Mouse (Mus musculus) C2C12 (cell line): ENCODE measurements at regions not wholly inside any gene's neighbourhood (a gene's known extent, or its start where the extent isn't known, plus 50 kb on each side); places are given as distances from the start of the nearest gene placed in this dataset.

Experiments
- H3K27me3 ChIP-seq: one replicate; pipeline ENCODE4 v1.6.1; 2011; ENCODE audit not compliant: control insufficient read depth, insufficient read depth, insufficient read length
- H3K36me3 ChIP-seq: one replicate; pipeline ENCODE4 v1.6.1; 2011; ENCODE audit not compliant: control insufficient read depth, insufficient read depth
- H3K4me3 ChIP-seq: one replicate; pipeline ENCODE4 v1.5.1; 2011; ENCODE audit warnings: mild to moderate bottlenecking, control low read depth; ENCODE audit not compliant: poor library complexity, insufficient read depth, severe bottlenecking
- H3K79me2 ChIP-seq: one replicate; pipeline ENCODE4 v1.6.1; 2011; ENCODE audit not compliant: control insufficient read depth, insufficient read depth
- H3K79me3 ChIP-seq: one replicate; pipeline ENCODE4 v1.6.1; 2011; ENCODE audit warnings: low read depth, control low read depth
- H3ac ChIP-seq: one replicate; pipeline ENCODE3; 2011; ENCODE audit warnings: low read depth; ENCODE audit not compliant: control insufficient read depth, insufficient read length
- CEBPB ChIP-seq: IDR thresholded peaks from one replicate; pipeline ENCODE4 v1.6.1; 2011; ENCODE audit warnings: low read depth, mild to moderate bottlenecking, control low read depth, moderate library complexity
- CTCF ChIP-seq: IDR thresholded peaks from one replicate; pipeline ENCODE4 v1.5.1; 2011; ENCODE audit not compliant: control insufficient read depth, insufficient read depth, insufficient read length
- FOSL1 ChIP-seq: IDR thresholded peaks from one replicate; pipeline ENCODE4 v1.8.0; 2011; ENCODE audit warnings: mild to moderate bottlenecking, low read length; ENCODE audit not compliant: poor library complexity, insufficient read depth, severe bottlenecking
- MAX ChIP-seq: IDR thresholded peaks from one replicate; pipeline ENCODE4 v1.6.1; 2011; ENCODE audit warnings: mild to moderate bottlenecking, control low read depth
- MYOD1 ChIP-seq: IDR thresholded peaks from one replicate; pipeline ENCODE4 v1.6.1; 2011; ENCODE audit warnings: low read depth; ENCODE audit not compliant: control insufficient read depth, insufficient read length
- MYOG ChIP-seq: IDR thresholded peaks from one replicate; pipeline ENCODE4 v1.6.1; 2011; ENCODE audit not compliant: control insufficient read depth, insufficient read length; ENCODE audit errors: extremely low read depth
- USF1 ChIP-seq: IDR thresholded peaks from one replicate; pipeline ENCODE4 v1.6.1; 2011; ENCODE audit warnings: low read depth, mild to moderate bottlenecking, control low read depth, moderate library complexity

DNA sequence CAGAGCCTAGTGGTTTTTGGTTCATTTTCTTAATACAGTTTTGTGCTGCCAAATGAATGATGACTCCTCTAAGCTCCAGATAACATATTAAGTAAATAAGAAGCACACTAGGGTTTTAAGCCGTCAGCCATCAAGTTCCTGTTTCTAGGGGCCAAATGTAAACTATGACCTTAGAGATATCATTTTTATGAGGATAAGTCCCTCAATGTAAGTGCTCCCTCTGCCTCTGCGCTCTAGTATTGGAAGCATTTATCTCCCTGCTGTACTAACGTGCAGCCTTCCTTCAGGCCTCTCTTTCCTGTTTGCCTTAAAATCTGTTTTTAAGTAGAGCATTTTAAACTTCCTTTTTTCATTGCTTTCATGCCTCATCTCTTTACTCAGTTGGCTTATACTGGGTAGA, 381.3 kb upstream of the Cd180 start:
- TF ChIP-seq USF1 (no peak), MAX (no peak), CTCF (no peak), CEBPB (no peak), FOSL1 (no peak), MYOG (no peak), MYOD1 (no peak)
- no peaks in the 10 kb centered on the region for H3K27me3 ChIP-seq

GRCm38 (mm10) chr13:102315921-102316692, 377.3 kb upstream of the Cd180 start:
- no peak overlapping the region for H3ac ChIP-seq
- no peaks in the 10 kb centered on the region for H3K27me3 ChIP-seq
- no peak overlapping the region for H3K4me3 ChIP-seq
- no peak for TF ChIP-seq CTCF
- TF ChIP-seq MYOG: no peak
- no peak for TF ChIP-seq CEBPB
- no peak for TF ChIP-seq MAX
- no peak for TF ChIP-seq FOSL1
- no peak for TF ChIP-seq USF1
- no peak for TF ChIP-seq MYOD1
- no peaks in the 10 kb centered on the region for H3K79me2 ChIP-seq
- H3K36me3 ChIP-seq: no peaks in the 10 kb centered on the region
- H3K79me3 ChIP-seq: no peaks in the 10 kb centered on the region

More for the DNA sequence above, 381.3 kb upstream of the Cd180 start:
- no peak overlapping the region for H3ac ChIP-seq
- no peaks in the 10 kb centered on the region for H3K36me3 ChIP-seq
- H3K79me3 ChIP-seq: no peaks in the 10 kb centered on the region
- no peak overlapping the region for H3K4me3 ChIP-seq
- no peaks in the 10 kb centered on the region for H3K79me2 ChIP-seq

- Histone ChIP-seq H3ac (no peak overlapping the region), H3K79me2 (no peaks in the 10 kb centered on the region), H3K4me3 (no peak overlapping the region), H3K27me3 (no peaks in the 10 kb centered on the region), H3K36me3 (no peaks in the 10 kb centered on the region), H3K79me3 (no peaks in the 10 kb centered on the region)
- no peak for TF ChIP-seq FOSL1
- no peak for TF ChIP-seq CTCF
- TF ChIP-seq CEBPB: no peak
- no peak for TF ChIP-seq MYOD1
- TF ChIP-seq MYOG: no peak
- no peak for TF ChIP-seq USF1
- no peak for TF ChIP-seq MAX
These were observed 374.4 kb upstream of the Cd180 start for GRCm38 (mm10) chr13:102318891-102319404.

DNA sequence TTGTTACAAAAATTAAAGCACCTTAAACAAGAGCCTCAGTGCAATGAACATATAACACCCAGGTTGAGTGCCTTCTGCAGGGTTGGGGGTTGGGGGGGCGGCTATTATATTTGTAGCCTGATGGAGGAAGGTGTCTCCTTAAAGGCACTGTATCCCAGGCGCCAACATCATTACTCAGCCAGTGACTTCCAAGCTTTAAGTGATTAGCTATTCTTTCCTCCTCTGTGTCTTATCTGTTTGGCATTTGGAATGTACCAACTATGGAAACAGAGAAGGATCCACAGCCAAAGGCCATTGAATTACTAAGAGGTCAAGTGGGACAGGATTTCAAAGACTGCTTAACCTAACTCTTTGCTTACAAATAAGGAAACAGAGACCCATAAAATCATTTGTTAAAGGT, 373.9 kb upstream of the Cd180 start:
- Histone ChIP-seq H3K36me3 (no peaks in the 10 kb centered on the region), H3ac (no peak overlapping the region), H3K79me3 (no peaks in the 10 kb centered on the region), H3K79me2 (no peaks in the 10 kb centered on the region), H3K4me3 (no peak overlapping the region), H3K27me3 (no peaks in the 10 kb centered on the region)
- TF ChIP-seq MYOD1: no peak
- TF ChIP-seq MYOG: no peak
- no peak for TF ChIP-seq FOSL1
- no peak for TF ChIP-seq MAX
- TF ChIP-seq USF1: no peak
- no peak for TF ChIP-seq CTCF
- TF ChIP-seq CEBPB: no peak

DNA sequence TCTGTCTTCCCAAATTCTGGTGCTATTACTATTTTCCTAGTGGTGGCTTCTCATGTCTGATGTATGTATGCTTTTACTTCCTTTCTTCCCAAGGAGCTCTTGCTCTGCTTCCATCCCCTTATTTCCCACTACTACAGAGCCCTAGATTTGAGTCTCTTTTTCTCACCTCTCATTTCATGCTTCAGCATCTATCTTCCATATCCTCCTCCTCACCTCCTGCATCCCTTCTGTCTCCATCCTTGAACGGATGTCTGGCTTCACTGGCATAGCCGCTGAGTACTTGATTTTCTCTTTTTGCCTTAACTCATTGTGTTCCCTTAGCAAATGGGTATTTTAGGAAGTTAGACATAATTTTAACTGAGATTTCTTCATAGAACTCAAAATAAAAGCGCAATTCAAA, 369.5 kb upstream of the Cd180 start:
- Histone ChIP-seq H3K79me2 (no peaks in the 10 kb centered on the region), H3ac (no peak overlapping the region), H3K36me3 (no peaks in the 10 kb centered on the region), H3K4me3 (no peak overlapping the region), H3K27me3 (no peaks in the 10 kb centered on the region), H3K79me3 (no peaks in the 10 kb centered on the region)
- no peak for TF ChIP-seq CEBPB
- no peak for TF ChIP-seq FOSL1
- TF ChIP-seq CTCF: no peak
- TF ChIP-seq MYOG: no peak
- TF ChIP-seq MAX: no peak

DNA sequence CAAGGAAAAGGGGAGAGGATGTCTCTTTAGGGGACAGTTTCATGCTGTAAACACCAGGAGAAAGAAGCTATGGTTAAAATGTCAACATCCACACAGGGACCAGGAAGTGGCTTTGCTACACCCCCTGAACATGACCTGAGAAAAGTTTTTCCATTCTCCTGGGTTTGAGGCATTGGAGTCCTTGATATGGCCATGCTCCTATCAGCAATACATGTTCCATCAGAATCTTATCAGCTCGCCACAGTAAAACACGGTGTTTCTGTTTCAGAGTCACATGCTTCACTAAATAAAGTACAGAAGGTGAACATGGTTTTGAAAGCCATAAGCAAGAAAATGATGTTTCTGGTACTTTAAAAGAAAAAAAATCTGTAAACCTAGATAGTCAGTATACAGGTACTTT, 367.4 kb upstream of the Cd180 start:
- no peaks in the 10 kb centered on the region for H3K79me2 ChIP-seq
- no peaks in the 10 kb centered on the region for H3K79me3 ChIP-seq
- H3K36me3 ChIP-seq: no peaks in the 10 kb centered on the region
- TF ChIP-seq MYOD1 (no peak), CTCF (no peak), MAX (no peak), CEBPB (no peak), USF1 (no peak), MYOG (no peak)
- no peaks in the 10 kb centered on the region for H3K27me3 ChIP-seq
- H3ac ChIP-seq: no peak overlapping the region
- H3K4me3 ChIP-seq: no peak overlapping the region
